9 mouse cellular contexts compared by ENCODE assay signal in genomic region chr12:113016976-113017375, GRCm38 (mm10). TPM values are rescaled to one million over a fixed set of nuclear protein-coding genes. Genes with fewer than 3 reads are reported as not detected.
DNase-seq lines count a peak whose midpoint lies in the region; ATAC-seq and TF ChIP-seq lines count a peak whose summit lies in the region.
"Had no signal": no experiment of that assay in that cellular context is flagged by ENCODE, and none has a peak within 500 bp of the region (broad histone marks: within the 10 kb centered on the region; RNA-seq: fewer than 3 reads in every experiment).

No protein-coding gene starts in this region.

- no peak for ATAC-seq in erythroblast, adult 5-6 weeks (replicated peaks; ENCODE audit: low FRiP score, poor library complexity, severe bottlenecking)

- H3K79me3 ChIP-seq in C2C12 (ENCODE audit: low read depth) = peaks cover 59% of the 10 kb centered on the region

- peak overlapping the region; percentile 6 for H3K4me3 ChIP-seq in erythroblast, embryonic 14.5 days (replicated peaks)
- no peak overlapping the region for H3K4me3 ChIP-seq in C2C12 (ENCODE audit: insufficient read depth, poor library complexity, severe bottlenecking)
- no peak overlapping the region for H3K4me3 ChIP-seq in macrophage (ENCODE audit: inconsistent target)
- H3K4me3 ChIP-seq in thymus, adult 2 months (ENCODE audit: control insufficient read depth, insufficient read depth, low read length) = no peak overlapping the region

- 48% methylated on average over 8 of the region's 8 CpGs for WGBS in macrophage (ENCODE audit: missing documents)
- WGBS in thymus, adult 2 months = 68% methylated on average over 8 of the region's 8 CpGs

- H3K27ac ChIP-seq in macrophage = peak overlapping the region; percentile 34
- H3K27ac ChIP-seq in thymus, adult 2 months (ENCODE audit: control insufficient read depth, insufficient read depth, low read length) = no peak overlapping the region

- H3K79me2 ChIP-seq in C2C12 (ENCODE audit: control insufficient read depth, insufficient read depth) (peaks cover 71% of the 10 kb centered on the region), macrophage (ENCODE audit: inconsistent target) (peaks cover 72% of the 10 kb centered on the region)

- TF ChIP-seq CTCF in C2C12 (IDR thresholded peaks at IDR 0.05; ENCODE audit: control insufficient read depth, insufficient read depth, insufficient read length) = no peak
- TF ChIP-seq CTCF in thymus, adult 2 months (IDR thresholded peaks at IDR 0.05; ENCODE audit: borderline replicate concordance, control insufficient read depth, extremely low read depth, insufficient read depth, low read length, poor library complexity) = no peak

- no peaks in the 10 kb centered on the region for H3K27me3 ChIP-seq in erythroblast, embryonic 14.5 days (ENCODE audit: control insufficient read depth)
- H3K27me3 ChIP-seq in C2C12 (ENCODE audit: control insufficient read depth, insufficient read depth, insufficient read length) = no peaks in the 10 kb centered on the region
- H3K27me3 ChIP-seq in thymus, adult 2 months (ENCODE audit: control insufficient read depth, insufficient read depth, low read length) = no peaks in the 10 kb centered on the region

- peaks cover 50% of the 10 kb centered on the region for H3K36me3 ChIP-seq in erythroblast, embryonic 14.5 days (ENCODE audit: control insufficient read depth)
- H3K36me3 ChIP-seq in C2C12 (ENCODE audit: control insufficient read depth, insufficient read depth) = peaks cover 24% of the 10 kb centered on the region
- 0 out of 2 replicates have a peak, but pooled peaks cover 7% of the 10 kb centered on the region for H3K36me3 ChIP-seq in macrophage (ENCODE audit: inconsistent target)
- H3K36me3 ChIP-seq in thymus, adult 2 months (ENCODE audit: control insufficient read depth, insufficient read depth, low read length) = no peaks in the 10 kb centered on the region

- peaks cover 58% of the 10 kb centered on the region for H3K4me1 ChIP-seq in erythroblast, embryonic 14.5 days (ENCODE audit: control insufficient read depth)
- H3K4me1 ChIP-seq in thymus, adult 2 months (replicated peaks; ENCODE audit: control insufficient read depth, insufficient read depth, low read length) = peaks cover 10% of the 10 kb centered on the region

- DNase-seq in frontal cortex, postnatal 25 days (ENCODE audit: low spot score in 2 of 2) = peak; percentile 45 to 52
- DNase-seq in thymus, adult 2 months = no peak
- no peak for DNase-seq in kidney, postnatal 14 days
- no peak for DNase-seq in thymus, postnatal 10 days (ENCODE audit: low spot score in 2 of 2)

- TF ChIP-seq POLR2A in thymus, adult 2 months (IDR thresholded peaks at IDR 0.05; ENCODE audit: control insufficient read depth, extremely low read depth, insufficient read depth, low read length, poor library complexity) = no peak

- peak overlapping the region; percentile 1 for H3ac ChIP-seq in C2C12 (ENCODE audit: control insufficient read depth, insufficient read length, low read depth)

- no peaks in the 10 kb centered on the region for H3K9me3 ChIP-seq in erythroblast, embryonic 14.5 days (ENCODE audit: control insufficient read depth, low read length)

TF ChIP-seq in C2C12, 6 proteins besides CTCF, POLR2A, EP300 and RAD21:
- no peak for TF ChIP-seq USF1 (IDR thresholded peaks at IDR 0.05; ENCODE audit: low read depth)
- no peak for TF ChIP-seq MYOD1 (IDR thresholded peaks at IDR 0.05; ENCODE audit: control insufficient read depth, insufficient read length, low read depth)
- no peak for TF ChIP-seq FOSL1 (IDR thresholded peaks at IDR 0.05; ENCODE audit: insufficient read depth, low read length, poor library complexity, severe bottlenecking)
- TF ChIP-seq MAX (IDR thresholded peaks at IDR 0.05) = no peak
- no peak for TF ChIP-seq CEBPB (IDR thresholded peaks at IDR 0.05; ENCODE audit: low read depth)
- TF ChIP-seq MYOG (IDR thresholded peaks at IDR 0.05; ENCODE audit: control insufficient read depth, extremely low read depth, insufficient read length) = no peak

RNA-seq across cellular contexts. Expression of gene Pacs2, which starts 2.7 kb away (rescaled TPM):
- polyA plus RNA-seq in erythroblast, embryonic 14.5 days (2012) = 2.6 and 2.8 TPM in 2 replicates
- total RNA-seq in erythroblast, adult 5-6 weeks (2015; ENCODE audit: low replicate concordance) = 10.7 and 18.3 TPM in 2 replicates
- total RNA-seq in erythroblast, adult 5-6 weeks (2017; ENCODE audit: low replicate concordance) = 12.7 and 14.5 TPM in 2 replicates
- 48.8 TPM for polyA plus RNA-seq in C2C12 (2012; fragmentation: generic; extraction: Trizol)
- 100 to 1,000 TPM in 21 of 26 experiments, 10 to 100 TPM in 5; 43.0 to 223 (median 156) TPM for total RNA-seq in macrophage (2018; cell fraction: chromatin; rRNA removed)
- 10 to 100 TPM; 48.1 to 83.4 (median 70.4) TPM for total RNA-seq in macrophage (2018; cell fraction: cytosol; rRNA removed)
- total RNA-seq in macrophage (2018; cell fraction: nucleus; rRNA removed) = 100 to 1,000 TPM in 13 of 26 experiments, 10 to 100 TPM in 13; 44.8 to 156 (median 99.8) TPM
- 42.2 to 56.7 TPM (median 54.3 TPM) in 3 replicates for polyA plus RNA-seq in macrophage (2018)
- 60.3 and 66.6 TPM in 2 replicates for polyA plus RNA-seq in thymus, adult 2 months (2012; rRNA removed)

RNA-seq across cellular contexts. Expression of gene Brf1, which starts 16.5 kb away (rescaled TPM):
- 3.0 and 3.6 TPM in 2 replicates for polyA plus RNA-seq in erythroblast, embryonic 14.5 days (2012)
- 14.6 and 20.9 TPM in 2 replicates for total RNA-seq in erythroblast, adult 5-6 weeks (2015; ENCODE audit: low replicate concordance)
- 35.9 and 52.0 TPM in 2 replicates for total RNA-seq in erythroblast, adult 5-6 weeks (2017; ENCODE audit: low replicate concordance)
- 27.2 TPM for polyA plus RNA-seq in C2C12 (2012; fragmentation: generic; extraction: Trizol)
- 100 to 1,000 TPM; 183 to 360 (median 252) TPM for total RNA-seq in macrophage (2018; cell fraction: chromatin; rRNA removed)
- total RNA-seq in macrophage (2018; cell fraction: cytosol; rRNA removed) = 10 to 100 TPM in 18 of 26 experiments, 1 to 10 TPM in 8; 6.4 to 22.0 (median 13.0) TPM
- total RNA-seq in macrophage (2018; cell fraction: nucleus; rRNA removed) = 100 to 1,000 TPM in 18 of 26 experiments, 10 to 100 TPM in 8; 64.8 to 206 (median 130) TPM
- 15.4 to 26.6 TPM (median 18.3 TPM) in 3 replicates for polyA plus RNA-seq in macrophage (2018)
- 247 and 304 TPM in 2 replicates for polyA plus RNA-seq in thymus, adult 2 months (2012; rRNA removed)

RNA-seq across cellular contexts. Expression of gene Btbd6, which starts 40.7 kb away (rescaled TPM):
- polyA plus RNA-seq in erythroblast, embryonic 14.5 days (2012) = 1.5 and 2.6 TPM in 2 replicates
- total RNA-seq in erythroblast, adult 5-6 weeks (2015; ENCODE audit: low replicate concordance) = 2.3 TPM in 1 of 2 replicates, not detected in the other
- 1.9 and 2.9 TPM in 2 replicates for total RNA-seq in erythroblast, adult 5-6 weeks (2017; ENCODE audit: low replicate concordance)
- polyA plus RNA-seq in C2C12 (2012; fragmentation: generic; extraction: Trizol) = 17.2 TPM
- 10 to 100 TPM in 2 of 26 experiments, 1 to 10 TPM in 23, not detected in 1; 1.1 to 16.4 (median 4.0) TPM for total RNA-seq in macrophage (2018; cell fraction: chromatin; rRNA removed)
- total RNA-seq in macrophage (2018; cell fraction: cytosol; rRNA removed) = 10 to 100 TPM in 2 of 26 experiments, 1 to 10 TPM in 24; 2.7 to 11.0 (median 5.0) TPM
- total RNA-seq in macrophage (2018; cell fraction: nucleus; rRNA removed) = 10 to 100 TPM in 3 of 26 experiments, 1 to 10 TPM in 23; 1.9 to 17.2 (median 4.7) TPM
- polyA plus RNA-seq in macrophage (2018) = 5.3 to 10.9 TPM (median 9.7 TPM) in 3 replicates
- 69.7 and 87.6 TPM in 2 replicates for polyA plus RNA-seq in thymus, adult 2 months (2012; rRNA removed)

RNA-seq across cellular contexts. Expression of gene Tex22, which starts 57.3 kb away (rescaled TPM):
- not detected in 2 replicates for polyA plus RNA-seq in erythroblast, embryonic 14.5 days (2012)
- not detected in 2 replicates for total RNA-seq in erythroblast, adult 5-6 weeks (2015; ENCODE audit: low replicate concordance)
- total RNA-seq in erythroblast, adult 5-6 weeks (2017; ENCODE audit: low replicate concordance) = 0.42 TPM in 1 of 2 replicates, not detected in the other
- not detected for polyA plus RNA-seq in C2C12 (2012; fragmentation: generic; extraction: Trizol)
- total RNA-seq in macrophage (2018; cell fraction: chromatin; rRNA removed) = 1 to 10 TPM in 21 of 26 experiments, under 1 TPM in 4, not detected in 1; 0.71 to 7.4 (median 1.4) TPM
- total RNA-seq in macrophage (2018; cell fraction: cytosol; rRNA removed) = under 1 TPM in 2 of 26 experiments, not detected in 24; 0.20 to 0.39 TPM
- 1 to 10 TPM in 6 of 26 experiments, under 1 TPM in 10, not detected in 10; 0.46 to 2.0 (median 0.76) TPM for total RNA-seq in macrophage (2018; cell fraction: nucleus; rRNA removed)
- not detected in 3 replicates for polyA plus RNA-seq in macrophage (2018)
- 0.31 and 0.66 TPM in 2 replicates for polyA plus RNA-seq in thymus, adult 2 months (2012; rRNA removed)
- total RNA-seq: gastrocnemius, adult 8-10 months had no signal

Comparison
In these comparisons a context has a peak if more than half of its experiments do, and no peak if none do; other contexts are left out.
1. DNase-seq: peak in frontal cortex, postnatal 25 days (2 of 2); none in thymus, adult 2 months (single experiment), kidney, postnatal 14 days (single experiment) and thymus, postnatal 10 days (0 of 2).
2. RNA of gene Pacs2, which starts 2.7 kb away (polyA plus RNA-seq): 60.3 to 66.6 TPM in thymus, adult 2 months, 42.2 to 56.7 TPM in macrophage and 48.8 TPM in C2C12 (single experiment); 2.6 to 2.8 TPM in erythroblast, embryonic 14.5 days; every median in the first group is over 10 times any median in the second.